Mouse (Mus musculus) liver, embryonic 14.5 days (tissue): ENCODE data around the gene Gga1. TPM values are rescaled to one million over a fixed set of nuclear protein-coding genes. Genes with fewer than 3 reads are reported as not detected.
A peak's percentile ranks its signal among the peaks of the same experiment; 100 is the strongest.

Source experiments
- ATAC-seq: fragments of 200-750 bp; cut with Nextera tagmentation; 2 replicates; pipeline ENCODE4 v1.8.0; 2017; ENCODE audit warnings: moderate number of reproducible peaks, mild to moderate bottlenecking, moderate library complexity; ENCODE audit not compliant: insufficient read depth
- DNase-seq, 3 experiments: peaks; one replicate each; pipeline ENCODE4 v3.0.0-alpha.2; 2012 to 2013; ENCODE audit warnings: low read depth in 3 of 3, low spot score in 3 of 3
- H3K27ac ChIP-seq: fragments of 300-500 bp; sonication (generic); 2 replicates; pipeline ENCODE4 v1.5.1; 2014; ENCODE audit warnings: moderate library complexity, mild to moderate bottlenecking, control low read depth, inconsistent platforms
- H3K27me3 ChIP-seq: fragments of 300-500 bp; sonication (generic); 2 replicates; pipeline ENCODE4 v1.6.1; 2014; ENCODE audit warnings: mild to moderate bottlenecking, low read length, moderate library complexity; ENCODE audit not compliant: control insufficient read depth, insufficient read depth
- H3K36me3 ChIP-seq: fragments of 300-500 bp; sonication (generic); replicated peaks from 2 replicates; pipeline ENCODE4 v1.6.1; 2014; ENCODE audit warnings: low read depth; ENCODE audit not compliant: control insufficient read depth, insufficient read depth
- H3K4me1 ChIP-seq, 2 experiments: fragments of 200-500 bp in 1 of 2; fragments of 300-500 bp in 1 of 2; sonication (generic) in 1 of 2; replicated peaks; 2 replicates each; pipeline ENCODE4 v1.6.1; 2012 to 2014; ENCODE audit warnings: antibody characterized with exemption in 1 of 2, inconsistent platforms in 1 of 2, low read length in 1 of 2; ENCODE audit not compliant: control insufficient read depth in 2 of 2, insufficient read depth in 2 of 2
- H3K4me2 ChIP-seq: fragments of 300-500 bp; sonication (generic); 2 replicates; pipeline ENCODE4 v1.6.1; 2014; ENCODE audit warnings: low read depth, mild to moderate bottlenecking, control low read depth, moderate library complexity
- H3K4me3 ChIP-seq, 2 experiments: fragments of 200-500 bp in 1 of 2; fragments of 300-500 bp in 1 of 2; sonication (generic) in 1 of 2; 2 replicates each; pipeline ENCODE4 v1.5.1; 2012 to 2014; ENCODE audit warnings: low read depth in 2 of 2, low read length in 2 of 2, mild to moderate bottlenecking in 2 of 2, control low read depth in 1 of 2, inconsistent platforms in 1 of 2, moderate library complexity in 1 of 2; ENCODE audit not compliant: insufficient read depth in 1 of 2
- H3K9ac ChIP-seq: fragments of 300-500 bp; sonication (generic); replicated peaks from 2 replicates; pipeline ENCODE4 v1.6.1; 2014; ENCODE audit warnings: mild to moderate bottlenecking, control low read depth, moderate library complexity
- H3K9me3 ChIP-seq: fragments of 300-500 bp; sonication (generic); 2 replicates; pipeline ENCODE4 v1.6.1; 2016; ENCODE audit warnings: low read length, mixed read lengths; ENCODE audit not compliant: control insufficient read depth
- CTCF ChIP-seq: IDR thresholded peaks from 2 replicates; pipeline ENCODE4 v1.5.1; 2016; ENCODE audit warnings: antibody characterized with exemption, low read depth, control low read depth
- EP300 ChIP-seq: IDR thresholded peaks from 2 replicates; pipeline ENCODE4 v1.6.1; 2016; ENCODE audit warnings: antibody characterized with exemption, low read depth
- WGBS: fragments of 180-500 bp; shearing (Covaris S2); extraction: QIAGEN DNeasy Blood & Tissue Kit; methylation state at CpG from one replicate; pipeline ENCODE4 v1.1.7; 2014; ENCODE audit not compliant: insufficient replicate concordance; 5-methylcytosine and 5-hydroxymethylcytosine counted together
- polyA plus RNA-seq, 2 experiments: library from polyadenylated mRNA; depleted of rRNA in 1 of 2; stranded (reverse) in 1 of 2; unstranded in 1 of 2; fragments of >200 nt; fragmentation: Nextera tagmentation in 1 of 2; extraction: Ambion mirVana in 1 of 2; gene quantifications; 2 replicates each; pipeline versions ENCODE4 v1.2.1 to v1.2.3; 2012 to 2014

Gga1 gene
- polyA plus RNA-seq, 2 experiments, result 13.6 to 16.6 TPM

GRCm38 (mm10) chr15:78831720-78832657 lies 45.0 kb upstream of the Gga1 start:
- H3K9me3 ChIP-seq, result no peaks in the 10 kb centered on the region
- no peaks in the 10 kb centered on the region for H3K36me3 ChIP-seq
- DNase-seq (peak in 1 of 3 experiments; percentile 45), ATAC-seq (peak; percentile 56)
- H3K27ac ChIP-seq, result peak overlapping the region; percentile 14
- 48% methylated on average over 19 of the region's 19 CpGs for WGBS
- no peak for TF ChIP-seq EP300
- TF ChIP-seq CTCF, result no peak
- H3K9ac ChIP-seq, result no peak overlapping the region
- peak overlapping the region; percentile 5; the same call in 1 of the 2 replicates for H3K4me2 ChIP-seq
- H3K27me3 ChIP-seq, result no peaks in the 10 kb centered on the region
- no peak overlapping the region for H3K4me3 ChIP-seq
- H3K4me1 ChIP-seq, result peaks cover 12 to 23% of the 10 kb centered on the region in 2 experiments

GRCm38 (mm10) chr15:78832701-78833123 lies 44.3 kb upstream of the Gga1 start:
- WGBS, result 56% methylated on average over 14 of the region's 14 CpGs
- ATAC-seq, result peak; percentile 22
- H3K36me3 ChIP-seq, result no peaks in the 10 kb centered on the region
- H3K4me2 ChIP-seq, result no peak overlapping the region
- H3K27me3 ChIP-seq, result no peaks in the 10 kb centered on the region
- no peak for TF ChIP-seq CTCF
- no peak for TF ChIP-seq EP300
- peaks cover 12 to 23% of the 10 kb centered on the region in 2 experiments for H3K4me1 ChIP-seq
- H3K9ac ChIP-seq, result no peak overlapping the region
- H3K9me3 ChIP-seq, result no peaks in the 10 kb centered on the region
- H3K27ac ChIP-seq, result no peak overlapping the region; the same call in 1 of the 2 replicates
- no peak for DNase-seq
- no peak overlapping the region for H3K4me3 ChIP-seq

DNA sequence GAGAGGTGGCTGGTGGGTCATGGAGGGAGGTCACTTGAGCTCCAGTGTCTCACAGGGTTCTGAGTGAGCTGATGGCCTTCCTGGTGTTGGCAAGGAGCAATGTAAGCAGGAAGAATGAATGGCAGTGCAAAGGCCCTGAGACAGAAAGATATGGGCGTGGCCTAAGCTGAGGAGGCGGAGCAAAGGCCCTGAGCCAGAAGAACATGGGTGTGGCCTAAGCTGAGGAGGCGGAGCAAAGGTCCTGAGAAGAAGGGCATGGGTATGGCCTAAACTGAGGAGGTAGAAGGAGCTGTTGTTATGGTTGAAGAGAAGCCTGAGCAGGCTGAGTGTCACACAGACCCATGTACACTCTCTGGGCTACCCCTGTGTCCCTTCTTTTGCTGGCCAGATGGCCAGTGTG lies 43.4 kb upstream of the Gga1 start:
- Histone ChIP-seq H3K9me3 (no peaks in the 10 kb centered on the region), H3K4me2 (no peak overlapping the region), H3K27me3 (no peaks in the 10 kb centered on the region), H3K36me3 (no peaks in the 10 kb centered on the region), H3K4me3 (no peak overlapping the region), H3K27ac (no peak overlapping the region), H3K4me1 (peaks cover 12 to 23% of the 10 kb centered on the region in 2 experiments), H3K9ac (no peak overlapping the region)
- DNase-seq (no peak), ATAC-seq (no peak)
- WGBS, result 62% methylated on average over 3 of the region's 3 CpGs
- TF ChIP-seq CTCF (no peak), EP300 (no peak)

- H3K27me3 ChIP-seq, result no peaks in the 10 kb centered on the region
- H3K36me3 ChIP-seq, result no peaks in the 10 kb centered on the region
- TF ChIP-seq CTCF, result no peak
- TF ChIP-seq EP300, result no peak
- H3K4me3 ChIP-seq, result no peak overlapping the region
- WGBS, result 41% methylated on average over 10 of the region's 10 CpGs
- no peak overlapping the region for H3K9ac ChIP-seq
- no peak overlapping the region for H3K4me2 ChIP-seq
- ATAC-seq (no peak), DNase-seq (no peak)
- no peak overlapping the region for H3K27ac ChIP-seq
- H3K4me1 ChIP-seq, result peaks cover 12 to 23% of the 10 kb centered on the region in 2 experiments
- H3K9me3 ChIP-seq, result no peaks in the 10 kb centered on the region
These were observed 42.6 kb upstream of the Gga1 start for GRCm38 (mm10) chr15:78834233-78835005.
